ENCODE assay signal across 14 mouse cellular contexts in the genomic region with DNA sequence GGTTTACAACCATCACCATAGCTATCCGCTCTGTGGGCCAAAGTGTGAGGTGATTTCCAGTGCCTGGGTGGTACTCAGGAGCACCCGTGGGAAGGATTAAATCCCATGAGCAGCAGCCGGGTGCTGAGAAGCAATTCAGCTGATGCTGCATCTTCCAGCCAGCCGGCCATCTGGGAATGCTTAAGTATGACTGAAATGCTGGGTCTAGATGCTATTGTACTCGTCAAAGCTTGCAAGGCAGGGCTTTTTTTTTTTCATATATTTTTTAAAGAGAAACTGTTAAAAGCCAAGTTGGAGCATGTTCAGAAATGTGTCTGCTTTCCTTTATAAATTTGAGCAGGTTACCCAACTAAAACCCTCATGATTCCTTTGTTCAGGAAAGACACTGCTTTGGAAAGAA.
A peak's percentile ranks its signal among the peaks of the same experiment; 100 is the strongest.
DNase-seq lines count a peak whose midpoint lies in the region; ATAC-seq lines count a peak whose summit lies in the region.
"Had no signal": no experiment of that assay in that cellular context is flagged by ENCODE, and none has a peak within 500 bp of the region (broad histone marks: within the 10 kb centered on the region; RNA-seq: fewer than 3 reads in every experiment).

No protein-coding gene starts in this region.

- peaks cover 14% of the 10 kb centered on the region for H3K9me3 ChIP-seq in limb, embryonic 13.5 days
- H3K9me3 ChIP-seq in midbrain, embryonic 11.5 days (ENCODE audit: control insufficient read depth, low read length), result peaks cover 8% of the 10 kb centered on the region
- H3K9me3 ChIP-seq: heart, embryonic 10.5 days; megakaryocyte, embryonic 14.5 days had no signal

- H3K4me1 ChIP-seq in limb, embryonic 13.5 days, result peaks cover 19% of the 10 kb centered on the region
- no peaks in the 10 kb centered on the region for H3K4me1 ChIP-seq in midbrain, embryonic 11.5 days (ENCODE audit: control insufficient read depth, insufficient read depth, low read length)

- no peak overlapping the region for H3K4me3 ChIP-seq in limb, embryonic 13.5 days
- no peak overlapping the region for H3K4me3 ChIP-seq in midbrain, embryonic 11.5 days (ENCODE audit: low read depth, low read length)
- H3K4me3 ChIP-seq: heart, embryonic 10.5 days; megakaryocyte, embryonic 14.5 days had no signal

- H3K27ac ChIP-seq in limb, embryonic 13.5 days, result peak overlapping the region; percentile 64; the same call in 1 of the 2 replicates
- H3K27ac ChIP-seq in midbrain, embryonic 11.5 days (ENCODE audit: low read depth, low read length), result no peak overlapping the region
- H3K27ac ChIP-seq: heart, embryonic 10.5 days; liver, embryonic 14.5 days had no signal

- no peaks in the 10 kb centered on the region for H3K27me3 ChIP-seq in limb, embryonic 13.5 days
- no peaks in the 10 kb centered on the region for H3K27me3 ChIP-seq in midbrain, embryonic 11.5 days (ENCODE audit: control insufficient read depth, insufficient read depth, low read length)
- H3K27me3 ChIP-seq: megakaryocyte, embryonic 14.5 days had no signal

- peak; percentile 64 for ATAC-seq in limb, embryonic 13.5 days (ENCODE audit: low FRiP score, low read depth)
- ATAC-seq in megakaryocyte progenitor cell, adult 5-6 weeks (replicated peaks; ENCODE audit: poor library complexity), result no peak
- no peak for ATAC-seq in midbrain, embryonic 11.5 days (ENCODE audit: low FRiP score)

- 25% methylated on average over 5 of the region's 5 CpGs for WGBS in limb, embryonic 13.5 days
- 75% methylated on average over 5 of the region's 5 CpGs for WGBS in midbrain, embryonic 11.5 days

- no peak overlapping the region for H3K9ac ChIP-seq in limb, embryonic 13.5 days
- no peak overlapping the region for H3K9ac ChIP-seq in midbrain, embryonic 11.5 days (ENCODE audit: low read length)
- H3K9ac ChIP-seq: liver, embryonic 14.5 days had no signal

- peaks cover 43% of the 10 kb centered on the region for H3K36me3 ChIP-seq in limb, embryonic 13.5 days
- H3K36me3 ChIP-seq in midbrain, embryonic 11.5 days (ENCODE audit: control insufficient read depth, insufficient read depth, low read length), result peaks cover 17% of the 10 kb centered on the region

- peak; percentile 56 for DNase-seq in layer of hippocampus, adult 9-11 months
- no peak for DNase-seq in layer of hippocampus, adult 9-10 months (ENCODE audit: low spot score)
- DNase-seq in NIH3T3 (ENCODE audit: low read depth), result peak; percentile 83
- peak; percentile 72 for DNase-seq in brain, adult 2 months (ENCODE audit: low read depth, low spot score)
- DNase-seq in testis, postnatal 14 days (ENCODE audit: low spot score), result no peak
- no peak for DNase-seq in midbrain, embryonic 11.5 days (ENCODE audit: low spot score, missing footprints)
- DNase-seq: adrenal gland, postnatal 36 days; cerebellum, adult 18-20 months; kidney, adult 9 months had no signal

- no peak overlapping the region for H3K4me2 ChIP-seq in limb, embryonic 13.5 days (replicated peaks)
- no peak overlapping the region for H3K4me2 ChIP-seq in midbrain, embryonic 11.5 days

Comparison
In these comparisons a context has a peak if more than half of its experiments do, and no peak if none do; other contexts are left out.
1. DNase-seq: peak in layer of hippocampus, adult 9-11 months (single experiment), NIH3T3 (single experiment) and brain, adult 2 months (single experiment); none in layer of hippocampus, adult 9-10 months (single experiment), testis, postnatal 14 days (single experiment) and midbrain, embryonic 11.5 days (single experiment).